Mouse (Mus musculus): ENCODE measurements around the gene Fer.

Fer gene

GRCm38 (mm10) chr17:64139231-64139915, 276.5 kb downstream of the Fer start:
- no peak for DNase-seq (ENCODE audit: low read depth in 1 of 2, low spot score in 2 of 2)

- DNase-seq (ENCODE audit: low read depth in 1 of 2, low spot score in 2 of 2): no peak
These were observed 277.4 kb downstream of the Fer start for GRCm38 (mm10) chr17:64140063-64140850.

DNA sequence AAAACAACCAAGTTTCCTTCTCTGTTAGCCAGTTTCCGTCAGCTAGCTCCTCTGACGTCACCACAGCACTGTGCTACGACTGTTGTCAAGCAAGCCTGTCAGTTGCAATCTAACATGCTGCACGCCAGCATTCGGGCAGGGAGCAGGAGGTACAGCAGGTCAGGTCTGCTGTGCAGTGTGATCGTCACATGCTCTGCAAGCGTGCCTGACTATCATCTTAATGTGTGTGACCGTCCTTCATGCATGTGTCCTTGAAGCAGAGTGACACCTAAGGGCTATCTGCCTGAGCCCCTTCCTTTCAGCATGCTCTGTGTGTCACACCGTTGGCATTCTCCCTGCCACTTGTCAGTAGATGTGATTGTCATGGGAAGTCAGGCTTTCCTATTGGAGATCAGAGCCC, 279.0 kb downstream of the Fer start:
- DNase-seq (ENCODE audit: low read depth in 1 of 2, low spot score in 2 of 2): no peak

GRCm38 (mm10) chr17:64146409-64146808, 283.5 kb downstream of the Fer start:
- no peak for DNase-seq (ENCODE audit: low read depth in 1 of 2, low spot score in 2 of 2)

GRCm38 (mm10) chr17:64150717-64151116, 287.9 kb downstream of the Fer start:
- no peak for DNase-seq (ENCODE audit: low read depth in 1 of 2, low spot score in 2 of 2)

GRCm38 (mm10) chr17:64167731-64168130, 304.9 kb downstream of the Fer start:
- no peak for DNase-seq (ENCODE audit: low read depth in 1 of 2, low spot score in 2 of 2)

DNA sequence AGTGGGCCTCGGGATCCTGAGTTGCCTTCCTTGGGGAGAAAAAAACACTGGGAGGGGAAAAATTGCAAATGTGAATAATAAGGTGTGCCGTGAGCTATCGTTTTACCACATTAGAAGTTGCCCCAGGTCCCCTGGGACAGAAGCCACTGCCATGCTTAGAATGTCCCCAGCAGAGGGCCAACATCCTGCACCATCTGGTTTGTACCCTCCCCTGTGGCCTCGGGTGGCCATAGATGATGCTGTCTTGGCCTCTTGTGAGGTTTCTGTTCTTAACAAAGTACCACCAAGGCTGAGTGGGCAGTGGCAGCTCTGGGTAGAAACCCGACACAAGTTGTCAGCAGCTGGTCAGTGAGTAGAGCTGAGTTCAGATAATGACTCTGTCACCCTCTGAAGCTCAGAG, 307.2 kb downstream of the Fer start:
- DNase-seq (ENCODE audit: low read depth in 1 of 2, low spot score in 2 of 2): no peak

GRCm38 (mm10) chr17:64172474-64172873, 309.6 kb downstream of the Fer start:
- no peak for DNase-seq (ENCODE audit: low read depth in 1 of 2, low spot score in 2 of 2)

DNA sequence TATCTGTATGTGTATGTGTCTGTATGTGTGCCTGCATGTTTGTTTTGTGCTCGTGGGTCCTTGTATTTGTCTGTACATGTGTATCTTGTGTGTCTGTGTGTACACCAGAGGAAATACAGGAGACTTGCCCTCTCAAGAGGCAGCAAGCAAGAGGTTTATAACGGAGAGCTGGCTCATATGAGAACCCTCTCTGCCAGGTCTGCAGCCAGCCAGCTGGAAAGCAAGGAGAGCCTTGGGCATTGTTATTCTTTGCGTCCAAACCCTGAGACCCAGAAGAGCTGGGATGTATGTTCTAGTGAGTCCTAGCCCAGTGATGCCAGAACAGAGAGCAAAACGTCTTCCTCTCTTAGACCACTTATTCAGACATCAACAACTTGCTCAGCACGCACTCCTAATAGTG, 317.7 kb downstream of the Fer start:
- no peak for DNase-seq (ENCODE audit: low read depth in 1 of 2, low spot score in 2 of 2)

GRCm38 (mm10) chr17:64181291-64181690, 318.4 kb downstream of the Fer start:
- no peak for DNase-seq (ENCODE audit: low read depth in 1 of 2, low spot score in 2 of 2)

DNA sequence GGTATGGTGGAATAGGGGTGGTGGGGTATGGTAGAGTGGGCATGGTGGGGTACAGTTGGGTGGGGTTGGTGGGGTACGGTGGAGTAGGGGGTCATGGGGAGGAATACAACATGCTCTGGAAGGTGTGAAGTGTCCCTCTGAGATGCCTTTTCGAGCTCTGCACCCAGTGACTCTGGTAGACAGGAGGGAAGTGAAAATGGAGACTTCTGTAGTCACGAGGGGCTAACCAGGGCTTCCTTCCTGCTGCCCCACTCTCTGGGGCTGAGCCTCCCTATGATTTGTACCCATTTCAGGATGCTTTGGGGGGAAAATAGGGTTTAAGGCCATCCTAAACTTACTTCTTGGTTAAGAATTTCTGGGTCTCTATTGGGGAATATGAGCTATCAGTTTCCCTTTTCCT, 319.7 kb downstream of the Fer start:
- DNase-seq (ENCODE audit: low read depth in 1 of 2, low spot score in 2 of 2): no peak

- no peak for DNase-seq (ENCODE audit: low read depth in 1 of 2, low spot score in 2 of 2)
These were observed 320.3 kb downstream of the Fer start for GRCm38 (mm10) chr17:64183196-64183595.
